Comparison of ENCODE assay signal across 13 mouse cellular contexts in genomic region chr5:38064701-38065100, GRCm38 (mm10). TPM values are rescaled to one million over a fixed set of nuclear protein-coding genes. Genes with fewer than 3 reads are reported as not detected.
A peak's percentile ranks its signal among the peaks of the same experiment; 100 is the strongest.
DNase-seq lines count a peak whose midpoint lies in the region; ATAC-seq and TF ChIP-seq lines count a peak whose summit lies in the region.
"Had no signal": no experiment of that assay in that cellular context is flagged by ENCODE, and none has a peak within 500 bp of the region (broad histone marks: within the 10 kb centered on the region; RNA-seq: fewer than 3 reads in every experiment).

No protein-coding gene starts in this region.

- H3K4me1 ChIP-seq in forebrain, embryonic 10.5 days: peaks cover 68% of the 10 kb centered on the region
- H3K4me1 ChIP-seq in forebrain, embryonic 11.5 days (replicated peaks; ENCODE audit: control insufficient read depth, insufficient read depth, low read length): no peaks in the 10 kb centered on the region; the same call in 1 of the 2 replicates
- peaks cover 30% of the 10 kb centered on the region for H3K4me1 ChIP-seq in embryonic facial prominence, embryonic 14.5 days (ENCODE audit: control insufficient read depth, insufficient read depth, low read length)

- H3K9ac ChIP-seq in forebrain, embryonic 11.5 days (ENCODE audit: low read length): no peak overlapping the region
- peak overlapping the region; percentile 14; the same call in 1 of the 2 replicates for H3K9ac ChIP-seq in embryonic facial prominence, embryonic 14.5 days (ENCODE audit: low read depth, low read length)
- H3K9ac ChIP-seq: liver, postnatal 0 days had no signal

- DNase-seq in forebrain, embryonic 10.5 days (ENCODE audit: extremely low spot score, low spot score): no peak
- DNase-seq in forebrain, embryonic 11.5 days (ENCODE audit: low spot score): no peak
- no peak for DNase-seq in layer of hippocampus, adult 2 months (ENCODE audit: low spot score in 2 of 2)
- DNase-seq in layer of hippocampus, adult 18-20 months (ENCODE audit: low spot score in 2 of 2): no peak
- peak; percentile 10 for DNase-seq in MN1 (ENCODE audit: low spot score)
- peak; percentile 34 for DNase-seq in embryonic facial prominence, embryonic 14.5 days (ENCODE audit: low spot score)
- DNase-seq in thymus, postnatal 4 days: no peak
- DNase-seq in kidney, postnatal 4 days: no peak
- DNase-seq: adrenal gland, postnatal 25 days; cerebellum, adult 11-12 months; gastrocnemius, adult 2 months; kidney, adult 11 months; liver, postnatal 0 days had no signal

- H3K4me2 ChIP-seq in forebrain, embryonic 11.5 days (ENCODE audit: low read depth, low read length, severe bottlenecking): no peak overlapping the region
- no peak overlapping the region; the same call in 1 of the 2 replicates for H3K4me2 ChIP-seq in embryonic facial prominence, embryonic 14.5 days (ENCODE audit: low read depth, low read length)

- H3K27me3 ChIP-seq in forebrain, embryonic 10.5 days (ENCODE audit: poor library complexity, severe bottlenecking): peaks cover 12% of the 10 kb centered on the region; the same call in 1 of the 2 replicates
- no peaks in the 10 kb centered on the region for H3K27me3 ChIP-seq in forebrain, embryonic 11.5 days (ENCODE audit: control insufficient read depth, insufficient read depth, low read length)
- no peaks in the 10 kb centered on the region for H3K27me3 ChIP-seq in embryonic facial prominence, embryonic 14.5 days (replicated peaks; ENCODE audit: control insufficient read depth, insufficient read depth, low read length)

- WGBS in forebrain, embryonic 10.5 days: 31% methylated on average over 5 of the region's 5 CpGs
- WGBS in forebrain, embryonic 11.5 days: 18% methylated on average over 5 of the region's 5 CpGs
- WGBS in embryonic facial prominence, embryonic 14.5 days: 25% methylated on average over 5 of the region's 5 CpGs

- H3K27ac ChIP-seq in forebrain, embryonic 10.5 days: peak overlapping the region; percentile 40; the same call in 1 of the 2 replicates
- H3K27ac ChIP-seq in forebrain, embryonic 11.5 days (ENCODE audit: low read depth, low read length): no peak overlapping the region
- peak overlapping the region; percentile 63; the same call in 1 of the 2 replicates for H3K27ac ChIP-seq in layer of hippocampus, adult 2 months
- H3K27ac ChIP-seq in embryonic facial prominence, embryonic 14.5 days (replicated peaks; ENCODE audit: low read depth, low read length): peak overlapping the region; percentile 30; the same call in 1 of the 2 replicates
- H3K27ac ChIP-seq: gastrocnemius, adult 2 months had no signal

- H3K36me3 ChIP-seq in forebrain, embryonic 10.5 days (replicated peaks): no peaks in the 10 kb centered on the region
- H3K36me3 ChIP-seq in forebrain, embryonic 11.5 days (ENCODE audit: control insufficient read depth, insufficient read depth, low read length): no peaks in the 10 kb centered on the region
- no peaks in the 10 kb centered on the region for H3K36me3 ChIP-seq in embryonic facial prominence, embryonic 14.5 days (ENCODE audit: control insufficient read depth, insufficient read depth, low read length)

- ATAC-seq in forebrain, embryonic 11.5 days (replicated peaks; ENCODE audit: low FRiP score): no peak
- ATAC-seq in embryonic facial prominence, embryonic 14.5 days (ENCODE audit: low read depth): no peak; the same call in 1 of the 2 replicates
- ATAC-seq: liver, postnatal 0 days had no signal

- H3K9me3 ChIP-seq in forebrain, embryonic 10.5 days: no peaks in the 10 kb centered on the region
- no peaks in the 10 kb centered on the region for H3K9me3 ChIP-seq in forebrain, embryonic 11.5 days (ENCODE audit: control insufficient read depth, low read length)
- no peaks in the 10 kb centered on the region for H3K9me3 ChIP-seq in embryonic facial prominence, embryonic 14.5 days (ENCODE audit: control insufficient read depth, low read length)

- TF ChIP-seq CTCF in layer of hippocampus, adult 2 months (conservative IDR thresholded peaks at IDR 0.05): no peak

- no peak overlapping the region for H3K4me3 ChIP-seq in forebrain, embryonic 10.5 days
- H3K4me3 ChIP-seq in forebrain, embryonic 11.5 days (ENCODE audit: low read depth, low read length): no peak overlapping the region
- H3K4me3 ChIP-seq in layer of hippocampus, adult 2 months: no peak overlapping the region
- H3K4me3 ChIP-seq in embryonic facial prominence, embryonic 14.5 days (ENCODE audit: low read depth, low read length): no peak overlapping the region
- H3K4me3 ChIP-seq: gastrocnemius, adult 2 months had no signal

RNA-seq across cellular contexts. Expression of gene Stx18, which starts 26.2 kb away (rescaled TPM):
- polyA plus RNA-seq in forebrain, embryonic 10.5 days (2016; fragmentation: Nextera tagmentation; extraction: Ambion mirVana): 52.0 and 54.4 TPM in 2 replicates
- polyA plus RNA-seq in forebrain, embryonic 11.5 days (2014; fragmentation: Nextera tagmentation; extraction: Ambion mirVana): 47.8 and 53.5 TPM in 2 replicates
- 10 to 100 TPM; 35.8 to 36.1 TPM for total RNA-seq in layer of hippocampus, adult 2 months (2021)
- total RNA-seq in layer of hippocampus, adult 18-20 months (2021): 10 to 100 TPM; 38.3 to 40.9 TPM
- polyA plus RNA-seq in embryonic facial prominence, embryonic 14.5 days (2014; fragmentation: Nextera tagmentation; extraction: Ambion mirVana): 43.9 and 45.8 TPM in 2 replicates

Comparison
In these comparisons a context has a peak if more than half of its experiments do, and no peak if none do; other contexts are left out.
1. DNase-seq: peak in MN1 (single experiment) and embryonic facial prominence, embryonic 14.5 days (single experiment); none in forebrain, embryonic 10.5 days (single experiment), forebrain, embryonic 11.5 days (single experiment), layer of hippocampus, adult 2 months (0 of 2), layer of hippocampus, adult 18-20 months (0 of 2), thymus, postnatal 4 days (single experiment) and kidney, postnatal 4 days (0 of 2).